Mouse (Mus musculus): ENCODE measurements around the gene Agpat1. TPM values are rescaled to one million over a fixed set of nuclear protein-coding genes. Genes with fewer than 3 reads are reported as not detected.

Agpat1 gene
- polyA plus RNA-seq, 1 experiment, result 172 TPM

DNA sequence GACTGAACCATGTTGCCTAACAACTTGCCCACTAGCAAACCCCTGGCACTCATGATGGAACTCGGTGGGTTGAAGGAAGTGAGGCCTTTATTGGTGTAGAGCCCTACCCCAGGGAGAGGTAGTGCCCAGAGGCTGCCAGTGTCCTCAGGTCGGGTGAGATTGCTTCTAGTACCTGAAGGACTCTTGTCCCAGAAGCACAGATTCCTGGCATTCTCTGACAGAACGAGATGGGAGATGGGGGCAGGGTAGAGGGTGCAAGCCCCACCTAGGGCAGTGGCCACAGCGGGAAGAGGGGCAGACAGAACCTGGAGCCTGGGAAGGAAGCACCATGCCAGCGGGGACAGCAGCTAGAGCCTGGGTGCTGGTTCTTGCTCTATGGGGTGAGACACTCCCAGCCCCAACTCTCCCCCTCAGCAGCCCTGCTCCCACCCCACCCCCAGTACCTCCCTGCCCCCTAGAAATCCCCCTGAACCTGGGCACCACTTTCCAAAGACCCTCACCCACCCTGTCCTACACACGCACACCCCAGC is 6.4 kb upstream of the Agpat1 start, which contains the start of gene Ager:
TSS of gene Ager (plus strand) at position 297 of the 530 bp plus-strand sequence.
- Histone ChIP-seq H3K4me1 (ENCODE audit: control insufficient read depth, insufficient read depth, low read length) (no peaks in the 10 kb centered on the region; the same call in 1 of the 2 replicates), H3K4me3 (replicated peaks; ENCODE audit: extremely low read depth, low read depth, low read length) (peak within 1 kb of the TSS; percentile 31)
- WGBS, result 19% methylated on average over 6 of the region's 6 CpGs
- DNase-seq, result peak; percentile 74
- TF ChIP-seq POLR2A (IDR thresholded peaks at IDR 0.05; ENCODE audit: borderline replicate concordance, extremely low read depth, low read depth, low read length), result peak; percentile 86; the same call in 1 of the 2 replicates
- no peak for TF ChIP-seq CTCF (IDR thresholded peaks at IDR 0.05; ENCODE audit: insufficient read depth, low read length)

DNA sequence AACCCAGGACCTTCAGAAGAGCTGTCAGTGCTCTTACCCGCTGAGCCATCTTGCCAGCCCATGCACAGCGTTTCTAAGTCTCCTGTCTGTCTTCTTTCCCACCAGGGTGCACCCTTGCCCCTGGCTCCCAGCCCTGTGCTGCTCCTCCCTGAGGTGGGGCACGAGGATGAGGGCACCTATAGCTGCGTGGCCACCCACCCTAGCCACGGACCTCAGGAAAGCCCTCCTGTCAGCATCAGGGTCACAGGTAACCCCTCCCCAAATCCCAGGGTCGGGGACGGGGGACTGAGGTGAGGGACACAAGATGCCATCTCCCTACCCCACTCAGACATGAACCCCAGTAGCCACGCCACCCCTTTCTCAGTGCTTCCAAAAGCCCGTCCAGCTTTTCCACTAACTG is 4.2 kb upstream of the Agpat1 start:
- no peak for DNase-seq
- TF ChIP-seq POLR2A (IDR thresholded peaks at IDR 0.05; ENCODE audit: borderline replicate concordance, extremely low read depth, low read depth, low read length), result no peak
- no peak for TF ChIP-seq CTCF (IDR thresholded peaks at IDR 0.05; ENCODE audit: insufficient read depth, low read length)
- Histone ChIP-seq H3K4me3 (replicated peaks; ENCODE audit: extremely low read depth, low read depth, low read length) (no peak overlapping the region), H3K4me1 (ENCODE audit: control insufficient read depth, insufficient read depth, low read length) (peaks cover 6% of the 10 kb centered on the region; the same call in 1 of the 2 replicates)
- WGBS, result 67% methylated on average over 9 of the region's 9 CpGs

DNA sequence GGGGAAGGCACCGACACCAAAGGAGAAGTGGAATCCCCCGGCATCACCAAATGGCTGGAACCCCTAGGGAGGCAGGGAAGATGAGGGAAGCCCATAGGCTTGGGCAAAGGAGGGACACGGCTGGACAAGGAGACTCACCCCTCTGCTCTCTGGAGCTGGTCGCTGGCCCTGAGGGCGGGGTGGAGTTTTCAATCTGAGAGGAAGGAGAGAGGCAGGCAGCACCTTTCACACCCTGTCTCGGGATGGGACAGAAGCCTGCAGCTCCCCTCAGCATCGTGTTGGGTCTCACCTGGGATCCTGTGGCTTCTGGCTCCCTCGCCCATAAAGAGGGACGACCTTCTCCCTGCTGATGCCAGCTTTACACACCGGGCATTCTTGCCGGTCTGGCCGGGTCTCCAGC is 2.3 kb upstream of the Agpat1 start:
- peak; percentile 9; the same call in 1 of the 2 replicates for TF ChIP-seq POLR2A (IDR thresholded peaks at IDR 0.05; ENCODE audit: borderline replicate concordance, extremely low read depth, low read depth, low read length)
- TF ChIP-seq CTCF (IDR thresholded peaks at IDR 0.05; ENCODE audit: insufficient read depth, low read length), result no peak
- WGBS, result 69% methylated on average over 12 of the region's 12 CpGs
- Histone ChIP-seq H3K4me1 (ENCODE audit: control insufficient read depth, insufficient read depth, low read length) (peaks cover 11% of the 10 kb centered on the region), H3K4me3 (replicated peaks; ENCODE audit: extremely low read depth, low read depth, low read length) (no peak overlapping the region)
- no peak for DNase-seq

DNA sequence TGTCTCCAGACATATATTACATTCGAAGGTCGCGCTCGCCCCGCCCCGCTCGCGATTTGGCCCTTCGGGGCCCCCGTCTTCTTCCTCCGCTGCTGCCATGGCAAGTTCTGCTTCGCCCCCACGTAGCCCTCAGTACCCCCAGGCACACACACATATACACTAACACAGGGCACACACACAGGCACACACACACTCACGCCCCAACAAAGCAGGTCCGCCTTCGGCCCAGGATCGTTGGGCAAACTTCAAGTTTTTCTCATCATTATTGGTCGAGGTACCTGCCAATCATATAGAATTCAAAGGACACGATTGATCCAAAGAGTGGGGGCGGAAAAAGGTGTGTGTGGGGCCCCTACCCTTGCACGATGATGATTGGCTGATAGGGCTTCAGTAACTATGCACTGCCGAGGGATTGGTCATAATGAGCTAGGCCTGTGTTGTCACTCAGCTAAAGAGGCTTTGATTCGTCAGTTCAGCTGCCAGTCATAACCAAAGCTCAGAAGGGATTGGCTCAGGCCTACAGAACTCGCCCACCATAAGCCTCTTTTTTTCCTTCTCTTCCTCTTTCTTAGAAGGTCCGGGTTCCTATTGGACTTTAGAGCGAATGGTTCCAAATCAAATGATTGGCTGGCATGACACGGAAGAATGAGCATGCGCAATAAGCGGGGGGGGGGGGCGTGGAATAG is 544 bp upstream of the Agpat1 start, which contains the start of gene Rnf5:
TSS of gene Rnf5 (minus strand) at position 316 of the 686 bp plus-strand sequence.
- Histone ChIP-seq H3K4me1 (ENCODE audit: control insufficient read depth, insufficient read depth, low read length) (peaks cover 12% of the 10 kb centered on the region), H3K4me3 (replicated peaks; ENCODE audit: extremely low read depth, low read depth, low read length) (peak within 1 kb of the TSS; percentile 99)
- TF ChIP-seq CTCF (IDR thresholded peaks at IDR 0.05; ENCODE audit: insufficient read depth, low read length) (no peak), POLR2A (IDR thresholded peaks at IDR 0.05; ENCODE audit: borderline replicate concordance, extremely low read depth, low read depth, low read length) (peak; percentile 75; the same call in 1 of the 2 replicates)
- under 1% methylated on average over 30 of the region's 30 CpGs for WGBS
- DNase-seq, result peak; percentile 95

DNA sequence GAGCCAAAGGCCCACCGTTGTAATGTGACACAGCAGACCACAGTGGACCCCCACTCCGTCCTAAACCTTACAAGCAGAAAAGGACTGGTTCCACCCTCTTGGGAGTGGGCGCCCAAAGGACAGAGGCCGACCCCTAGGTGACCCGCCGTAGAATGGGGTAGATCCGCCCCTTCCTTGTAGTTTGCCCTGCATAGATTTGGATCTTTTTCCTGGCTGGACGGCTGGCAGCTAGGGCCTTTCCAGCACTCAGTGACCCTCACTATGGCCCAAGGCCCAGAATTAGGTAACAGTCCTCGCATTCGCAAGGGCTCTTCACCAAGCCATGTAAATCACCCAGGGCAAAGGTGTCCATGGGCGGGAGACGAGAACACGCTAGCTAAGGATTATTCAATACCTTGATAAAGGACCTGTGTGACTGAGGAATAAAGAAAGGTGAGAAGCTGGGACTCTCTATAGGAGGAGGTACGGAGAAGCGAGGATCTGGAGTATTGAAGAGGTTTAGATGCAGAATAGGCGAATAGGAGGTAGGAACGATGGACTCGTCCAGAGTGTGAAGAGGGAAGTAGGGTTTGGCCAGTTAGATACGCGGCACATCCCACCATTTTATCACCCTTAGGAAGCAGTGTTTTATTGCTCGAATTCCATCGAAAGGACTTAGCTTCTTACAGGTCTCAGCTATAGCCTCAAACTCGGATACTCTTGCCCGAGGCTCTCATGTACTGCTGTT is 612 bp downstream of the Agpat1 start:
- no peak for DNase-seq
- peak overlapping the region; percentile 65 for H3K4me3 ChIP-seq (replicated peaks; ENCODE audit: extremely low read depth, low read depth, low read length)
- TF ChIP-seq POLR2A (IDR thresholded peaks at IDR 0.05; ENCODE audit: borderline replicate concordance, extremely low read depth, low read depth, low read length) (no peak), CTCF (IDR thresholded peaks at IDR 0.05; ENCODE audit: insufficient read depth, low read length) (no peak)
- H3K4me1 ChIP-seq (ENCODE audit: control insufficient read depth, insufficient read depth, low read length), result peaks cover 12% of the 10 kb centered on the region
- 15% methylated on average over 24 of the region's 24 CpGs for WGBS

DNA sequence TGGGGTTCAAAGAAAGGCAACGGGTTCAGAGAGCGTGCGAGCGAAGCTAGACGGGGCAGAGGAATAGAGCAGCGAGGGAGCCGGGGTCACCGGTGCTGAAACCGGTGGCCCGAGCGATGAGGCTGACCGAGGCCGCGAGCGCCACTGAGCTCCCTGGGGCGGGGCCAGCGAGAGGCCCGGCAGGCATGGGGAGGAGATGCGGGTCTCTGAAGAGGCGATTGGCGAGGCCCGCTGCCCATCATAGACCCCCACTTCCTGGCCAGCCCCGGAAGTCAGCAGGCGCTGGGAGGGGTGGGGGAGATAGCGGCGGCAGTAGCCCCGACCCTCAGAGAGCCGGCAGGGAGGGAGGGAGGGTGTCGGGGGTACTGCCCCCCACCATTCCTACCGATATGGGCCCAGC is 1.5 kb downstream of the Agpat1 start:
- TF ChIP-seq POLR2A (IDR thresholded peaks at IDR 0.05; ENCODE audit: borderline replicate concordance, extremely low read depth, low read depth, low read length) (peak; percentile 88), CTCF (IDR thresholded peaks at IDR 0.05; ENCODE audit: insufficient read depth, low read length) (no peak)
- Histone ChIP-seq H3K4me3 (replicated peaks; ENCODE audit: extremely low read depth, low read depth, low read length) (peak overlapping the region; percentile 96), H3K4me1 (ENCODE audit: control insufficient read depth, insufficient read depth, low read length) (peaks cover 12% of the 10 kb centered on the region)
- peak; percentile 97 for DNase-seq
- WGBS, result under 1% methylated on average over 30 of the region's 30 CpGs

DNA sequence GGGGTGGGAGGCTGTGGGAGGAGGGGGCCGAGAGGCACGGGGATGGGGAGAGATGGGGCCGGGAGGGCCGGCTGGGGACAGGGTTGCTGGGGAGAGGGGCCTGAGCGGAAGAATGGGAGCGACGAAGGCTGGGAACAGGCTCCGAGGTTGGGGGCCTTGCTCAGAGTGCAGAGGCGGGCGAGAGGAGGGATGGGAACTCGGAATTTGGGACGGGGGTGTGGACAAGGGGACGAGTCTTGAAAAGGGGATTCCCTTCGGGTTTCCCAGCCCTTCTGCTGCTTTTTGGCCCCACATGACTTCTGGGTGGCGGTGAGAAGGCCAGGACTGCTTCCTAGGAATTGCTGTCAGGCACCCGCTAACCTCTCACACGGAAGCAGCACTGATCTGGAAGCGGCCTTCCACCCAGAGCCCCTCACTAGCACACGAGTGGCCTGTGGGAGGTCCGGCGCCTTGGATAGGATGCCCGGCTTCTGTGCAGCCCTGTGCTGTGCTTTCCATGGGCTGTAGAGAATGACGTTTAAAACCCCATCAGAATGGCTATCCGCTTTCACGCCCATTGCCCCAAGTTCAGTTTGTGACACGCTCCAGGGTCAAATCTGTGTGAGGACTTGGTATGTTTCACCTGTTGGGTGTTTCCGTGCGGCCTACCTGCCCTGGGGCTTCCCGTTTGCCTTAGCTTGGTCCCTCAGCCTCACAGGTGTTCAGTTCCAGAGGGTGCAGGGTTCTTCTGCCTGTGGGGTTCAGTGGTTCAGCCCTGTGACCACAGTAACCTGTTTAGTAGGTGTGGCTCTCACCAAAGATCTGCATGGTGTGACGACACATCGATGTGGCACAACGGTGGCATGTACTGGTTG is 2.4 kb downstream of the Agpat1 start:
- peak overlapping the region; percentile 96 for H3K4me3 ChIP-seq (replicated peaks; ENCODE audit: extremely low read depth, low read depth, low read length)
- peaks cover 12% of the 10 kb centered on the region for H3K4me1 ChIP-seq (ENCODE audit: control insufficient read depth, insufficient read depth, low read length)
- TF ChIP-seq POLR2A (IDR thresholded peaks at IDR 0.05; ENCODE audit: borderline replicate concordance, extremely low read depth, low read depth, low read length), result no peak
- DNase-seq, result no peak
- WGBS, result 10% methylated on average over 32 of the region's 32 CpGs

DNA sequence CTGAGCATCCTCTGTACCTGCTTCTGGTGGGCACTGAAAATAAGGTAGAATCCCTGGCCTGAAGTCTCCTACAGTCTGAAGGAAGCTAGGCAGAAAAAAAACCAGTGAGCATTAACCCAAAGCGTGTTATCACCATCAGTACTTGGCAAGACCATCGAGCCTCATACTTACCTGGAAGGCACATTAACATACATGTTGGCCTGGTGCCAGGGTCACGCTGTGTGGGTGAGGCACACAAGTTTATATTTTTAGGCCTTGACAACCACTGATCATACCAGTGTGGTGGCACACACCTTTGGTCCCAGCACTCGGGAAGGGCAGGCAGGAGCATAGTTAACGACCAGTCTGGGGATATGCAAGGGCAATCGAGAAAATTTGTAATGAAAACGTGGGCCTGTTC is 3.9 kb downstream of the Agpat1 start:
- WGBS, result 71% methylated on average over 7 of the region's 7 CpGs
- TF ChIP-seq POLR2A (IDR thresholded peaks at IDR 0.05; ENCODE audit: borderline replicate concordance, extremely low read depth, low read depth, low read length) (no peak), CTCF (IDR thresholded peaks at IDR 0.05; ENCODE audit: insufficient read depth, low read length) (no peak)
- H3K4me3 ChIP-seq (replicated peaks; ENCODE audit: extremely low read depth, low read depth, low read length), result no peak overlapping the region
- no peak for DNase-seq
- H3K4me1 ChIP-seq (ENCODE audit: control insufficient read depth, insufficient read depth, low read length), result peaks cover 10% of the 10 kb centered on the region

DNA sequence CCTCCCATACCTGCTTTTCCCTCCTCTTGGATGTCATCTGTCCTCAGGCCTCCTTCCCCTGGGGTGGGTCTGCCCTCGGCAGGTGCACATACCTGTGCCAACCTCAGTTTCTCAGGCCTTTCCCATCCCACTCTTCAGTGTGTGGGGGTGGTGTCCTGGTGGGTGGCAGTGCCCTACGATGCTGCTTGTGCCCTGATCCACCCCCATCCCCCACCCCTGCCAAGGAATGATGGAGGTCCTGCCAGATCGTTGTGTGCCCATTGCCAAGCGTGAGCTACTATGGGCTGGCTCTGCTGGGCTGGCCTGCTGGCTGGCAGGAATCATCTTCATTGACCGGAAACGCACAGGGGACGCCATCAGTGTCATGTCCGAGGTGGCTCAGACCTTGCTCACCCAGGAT is 7.0 kb downstream of the Agpat1 start:
- 90% methylated on average over 8 of the region's 8 CpGs for WGBS
- no peak for TF ChIP-seq POLR2A (IDR thresholded peaks at IDR 0.05; ENCODE audit: borderline replicate concordance, extremely low read depth, low read depth, low read length)
- Histone ChIP-seq H3K4me1 (ENCODE audit: control insufficient read depth, insufficient read depth, low read length) (peaks cover 6% of the 10 kb centered on the region; the same call in 1 of the 2 replicates), H3K4me3 (replicated peaks; ENCODE audit: extremely low read depth, low read depth, low read length) (no peak overlapping the region)
- no peak for DNase-seq

Measured in lung, adult 2 months (tissue).